Mouse (Mus musculus): ENCODE measurements at regions not wholly inside any gene's neighbourhood (a gene's known extent, or its start where the extent isn't known, plus 50 kb on each side); places are given as distances from the start of the nearest gene placed in this dataset.

DNA sequence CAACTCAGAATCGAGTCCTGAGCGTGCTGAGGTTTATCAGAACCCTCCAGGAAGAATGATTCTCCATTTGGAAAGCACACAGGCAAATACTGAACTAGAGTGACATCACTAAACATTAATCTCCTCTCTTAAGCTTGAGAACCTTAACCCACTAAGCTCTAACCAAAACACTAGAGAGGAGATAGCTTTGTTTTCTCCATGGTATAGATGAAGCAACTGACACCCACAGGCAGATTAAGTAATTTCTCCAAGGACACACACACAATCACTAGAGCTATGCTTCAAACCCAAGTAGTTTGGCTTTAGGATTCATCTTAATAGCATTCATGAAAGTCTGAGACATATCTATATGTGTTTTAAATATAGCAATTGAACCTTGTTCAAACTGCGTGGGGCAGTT lies 75.2 kb downstream of the Calml3 start:
- Histone ChIP-seq H3K9me3 (replicated peaks; ENCODE audit: insufficient read depth, low read length) (no peaks in the 10 kb centered on the region), H3K27me3 (ENCODE audit: control insufficient read depth in 1 of 2, insufficient read depth in 2 of 2, low read length in 2 of 2) (no peaks in the 10 kb centered on the region; a peak in 2 of 4 replicates), H3K79me2 (ENCODE audit: control insufficient read depth, insufficient read depth, low read length, poor library complexity) (no peaks in the 10 kb centered on the region), H3K4me3 (ENCODE audit: control insufficient read depth in 1 of 2, insufficient read depth in 1 of 2, low read depth in 2 of 2, low read length in 2 of 2) (no peak overlapping the region), H3K4me1 (ENCODE audit: control insufficient read depth in 1 of 2, insufficient read depth in 2 of 2, low read length in 2 of 2) (no peaks in the 10 kb centered on the region), H3K27ac (ENCODE audit: control insufficient read depth, low read depth, low read length) (no peak overlapping the region), H3K36me3 (ENCODE audit: control insufficient read depth in 1 of 2, insufficient read depth in 2 of 2, low read length in 2 of 2) (no peaks in the 10 kb centered on the region), H3K9ac (ENCODE audit: control insufficient read depth, low read depth, low read length, poor library complexity, severe bottlenecking) (no peak overlapping the region)
- TF ChIP-seq MAZ (IDR thresholded peaks at IDR 0.05; ENCODE audit: low read depth, low read length) (no peak), CHD1 (IDR thresholded peaks at IDR 0.05; ENCODE audit: low read depth, low read length) (no peak), CTCF (IDR thresholded peaks at IDR 0.05 in 2 of 3, conservative IDR thresholded peaks at IDR 0.05 in 1 of 3; ENCODE audit: control insufficient read depth in 1 of 3, insufficient read depth in 1 of 3, low read depth in 2 of 3, low read length in 3 of 3, poor library complexity in 1 of 3, severe bottlenecking in 1 of 3) (no peak)
- DNase-seq (ENCODE audit: low read depth, low spot score): no peak

DNA sequence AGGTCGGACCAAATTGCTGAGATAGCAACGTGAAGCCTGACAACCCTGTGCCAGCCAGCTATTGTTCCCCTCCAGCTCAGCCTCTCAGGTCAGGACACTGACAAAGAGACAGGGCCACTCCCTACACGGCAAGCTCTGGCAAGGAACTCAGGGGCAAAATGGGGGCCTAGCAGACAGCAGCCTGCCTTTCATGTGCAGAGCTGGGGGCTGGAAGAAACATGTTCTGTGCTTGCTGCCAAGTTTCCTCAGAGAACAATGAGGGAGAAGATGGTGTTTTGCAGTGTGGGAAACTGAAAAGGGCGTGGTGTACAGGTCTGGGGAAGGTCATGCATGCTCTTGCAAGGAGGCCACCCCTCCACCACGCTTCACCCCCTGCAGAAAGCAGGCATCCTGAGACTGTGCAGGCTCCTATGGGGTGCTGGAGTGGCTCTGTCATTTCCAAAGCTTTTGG lies 77.8 kb downstream of the Calml3 start:
- Histone ChIP-seq H3K36me3 (ENCODE audit: control insufficient read depth in 1 of 2, insufficient read depth in 2 of 2, low read length in 2 of 2) (no peaks in the 10 kb centered on the region), H3K9ac (ENCODE audit: control insufficient read depth, low read depth, low read length, poor library complexity, severe bottlenecking) (no peak overlapping the region), H3K4me1 (ENCODE audit: control insufficient read depth in 1 of 2, insufficient read depth in 2 of 2, low read length in 2 of 2) (no peaks in the 10 kb centered on the region), H3K4me3 (ENCODE audit: control insufficient read depth in 1 of 2, insufficient read depth in 1 of 2, low read depth in 2 of 2, low read length in 2 of 2) (no peak overlapping the region), H3K27me3 (ENCODE audit: control insufficient read depth in 1 of 2, insufficient read depth in 2 of 2, low read length in 2 of 2) (no peaks in the 10 kb centered on the region; a peak in 2 of 4 replicates), H3K9me3 (replicated peaks; ENCODE audit: insufficient read depth, low read length) (no peaks in the 10 kb centered on the region), H3K79me2 (ENCODE audit: control insufficient read depth, insufficient read depth, low read length, poor library complexity) (no peaks in the 10 kb centered on the region), H3K27ac (ENCODE audit: control insufficient read depth, low read depth, low read length) (no peak overlapping the region)
- TF ChIP-seq POLR2A (IDR thresholded peaks at IDR 0.05; ENCODE audit: control insufficient read depth in 1 of 2, insufficient read depth in 1 of 2, low read depth in 1 of 2, low read length in 2 of 2, poor library complexity in 1 of 2): no peak
- TF ChIP-seq MAX (IDR thresholded peaks at IDR 0.05; ENCODE audit: low read length): no peak
- no peak for TF ChIP-seq USF2 (IDR thresholded peaks at IDR 0.05; ENCODE audit: borderline replicate concordance in 1 of 2, insufficient read depth in 1 of 2, low read depth in 1 of 2, low read length in 2 of 2)
- TF ChIP-seq GATA1 (IDR thresholded peaks at IDR 0.05; ENCODE audit: low read depth, low read length): no peak
- no peak for TF ChIP-seq TAL1 (IDR thresholded peaks at IDR 0.05; ENCODE audit: low read length)
- no peak for TF ChIP-seq MYC (IDR thresholded peaks at IDR 0.05; ENCODE audit: low read depth, low read length)
- TF ChIP-seq TCF12 (IDR thresholded peaks at IDR 0.05; ENCODE audit: low read depth, low read length): no peak
- no peak for TF ChIP-seq EP300 (IDR thresholded peaks at IDR 0.05; ENCODE audit: low read depth in 1 of 2, low read length in 2 of 2)
- TF ChIP-seq CTCF (IDR thresholded peaks at IDR 0.05 in 2 of 3, conservative IDR thresholded peaks at IDR 0.05 in 1 of 3; ENCODE audit: control insufficient read depth in 1 of 3, insufficient read depth in 1 of 3, low read depth in 2 of 3, low read length in 3 of 3, poor library complexity in 1 of 3, severe bottlenecking in 1 of 3): no peak
- TF ChIP-seq NRF1 (IDR thresholded peaks at IDR 0.05; ENCODE audit: insufficient read depth, low read depth, low read length, poor library complexity, severe bottlenecking): no peak
- no peak for TF ChIP-seq ELF1 (IDR thresholded peaks at IDR 0.05; ENCODE audit: low read depth, low read length)
- no peak for DNase-seq (ENCODE audit: low read depth, low spot score)

GRCm38 (mm10) chr13:3725803-3726202 lies 78.3 kb downstream of the Calml3 start:
- no peaks in the 10 kb centered on the region; a peak in 2 of 4 replicates for H3K27me3 ChIP-seq (ENCODE audit: control insufficient read depth in 1 of 2, insufficient read depth in 2 of 2, low read length in 2 of 2)
- H3K36me3 ChIP-seq (ENCODE audit: control insufficient read depth in 1 of 2, insufficient read depth in 2 of 2, low read length in 2 of 2): no peaks in the 10 kb centered on the region
- no peaks in the 10 kb centered on the region for H3K9me3 ChIP-seq (replicated peaks; ENCODE audit: insufficient read depth, low read length)
- H3K4me1 ChIP-seq (ENCODE audit: control insufficient read depth in 1 of 2, insufficient read depth in 2 of 2, low read length in 2 of 2): no peaks in the 10 kb centered on the region
- H3K4me3 ChIP-seq (ENCODE audit: control insufficient read depth in 1 of 2, insufficient read depth in 1 of 2, low read depth in 2 of 2, low read length in 2 of 2): no peak overlapping the region
- no peak overlapping the region for H3K9ac ChIP-seq (ENCODE audit: control insufficient read depth, low read depth, low read length, poor library complexity, severe bottlenecking)
- TF ChIP-seq TCF12 (IDR thresholded peaks at IDR 0.05; ENCODE audit: low read depth, low read length): no peak
- no peak for TF ChIP-seq MXI1 (IDR thresholded peaks at IDR 0.05; ENCODE audit: low read depth, low read length)
- 0 out of 2 replicates have a peak, but pooled peaks have one; percentile 5 for TF ChIP-seq GATA1 (IDR thresholded peaks at IDR 0.05; ENCODE audit: low read depth, low read length)
- peak; percentile 50 for DNase-seq (ENCODE audit: low read depth, low spot score)
- H3K27ac ChIP-seq (ENCODE audit: control insufficient read depth, low read depth, low read length): no peak overlapping the region
- H3K79me2 ChIP-seq (ENCODE audit: control insufficient read depth, insufficient read depth, low read length, poor library complexity): no peaks in the 10 kb centered on the region
